Mouse (Mus musculus) left cerebral cortex, postnatal 25 days (tissue): ENCODE measurements at regions not wholly inside any gene's neighbourhood (a gene's known extent, or its start where the extent isn't known, plus 50 kb on each side); places are given as distances from the start of the nearest gene placed in this dataset.
"Not testable (repeated sequence)": the region's sequence is repeated elsewhere in the genome, so short reads cannot be mapped to it uniquely, and the experiment has no call there.

ENCODE experiments used
- DNase-seq, 2 experiments: peaks; one replicate each; pipeline ENCODE4 v3.0.0; 2022; ENCODE audit warnings: low spot score in 2 of 2, mixed read lengths in 1 of 2
- intact Hi-C: fragments of 180-260 bp; cut with DNase I; formaldehyde crosslinking; loops from one replicate; pipeline ENCODE4 v1.15.1; 2025

GRCm38 (mm10) chr1:105463819-105464614 lies 107.5 kb upstream of the Rnf152 start:
- no peak for DNase-seq
- intact Hi-C loops: no loop called here

- intact Hi-C loops: no loop called here
- no peak for DNase-seq
Observed at GRCm38 (mm10) chr1:105462695-105463094, 106.2 kb upstream of the Rnf152 start.

- DNase-seq, intact Hi-C loops: not testable (repeated sequence)
Observed at GRCm38 (mm10) chr1:105455783-105456182, 99.3 kb upstream of the Rnf152 start.

GRCm38 (mm10) chr1:105454687-105455086 lies 98.2 kb upstream of the Rnf152 start:
- intact Hi-C loops: no loop called here
- no peak for DNase-seq

GRCm38 (mm10) chr1:105446212-105446611 lies 89.7 kb upstream of the Rnf152 start:
- intact Hi-C loops: no loop called here
- DNase-seq: no peak

GRCm38 (mm10) chr1:105443546-105443945 lies 87.0 kb upstream of the Rnf152 start:
- no peak for DNase-seq
- intact Hi-C loops: no loop called here

GRCm38 (mm10) chr1:105440296-105440695 lies 83.8 kb upstream of the Rnf152 start:
- intact Hi-C loops: no loop called here
- DNase-seq: no peak

GRCm38 (mm10) chr1:105434631-105435403 lies 78.3 kb upstream of the Rnf152 start:
- DNase-seq: peak in 1 of 2 experiments; percentile 35
- intact Hi-C loops: loop anchor here (10.0 kb wide), 1 partner anchor 340 kb away; no protein-coding TSS in a partner anchor

GRCm38 (mm10) chr1:105433949-105434348 lies 77.4 kb upstream of the Rnf152 start:
- intact Hi-C loops: loop anchor here (10.0 kb wide), 1 partner anchor 339 kb away; no protein-coding TSS in a partner anchor
- DNase-seq: peak in 1 of 2 experiments; percentile 43

GRCm38 (mm10) chr1:105431803-105432202 lies 75.3 kb upstream of the Rnf152 start:
- DNase-seq: no peak
- intact Hi-C loops: loop anchor here (10.0 kb wide), 1 partner anchor 337 kb away; no protein-coding TSS in a partner anchor

- intact Hi-C loops: loop anchor here (10.0 kb wide), 1 partner anchor 336 kb away; no protein-coding TSS in a partner anchor
- DNase-seq: no peak
Observed at GRCm38 (mm10) chr1:105430712-105431111, 74.2 kb upstream of the Rnf152 start.

GRCm38 (mm10) chr1:105428165-105428564 lies 71.7 kb upstream of the Rnf152 start:
- intact Hi-C loops: no loop called here
- DNase-seq: peak in 1 of 2 experiments; percentile 43

- DNase-seq: no peak
- intact Hi-C loops: no loop called here
Observed at GRCm38 (mm10) chr1:105426086-105426485, 69.6 kb upstream of the Rnf152 start.

GRCm38 (mm10) chr1:105423380-105423779 lies 66.9 kb upstream of the Rnf152 start:
- DNase-seq: no peak
- intact Hi-C loops: no loop called here

- DNase-seq: no peak
- intact Hi-C loops: no loop called here
Observed at GRCm38 (mm10) chr1:105422945-105423344, 66.4 kb upstream of the Rnf152 start.

GRCm38 (mm10) chr1:105420374-105421046 lies 64.0 kb upstream of the Rnf152 start:
- intact Hi-C loops: no loop called here
- DNase-seq: peak; percentile 21 to 52
